Comparison of ENCODE assay signal across 12 mouse cellular contexts in the genomic region with DNA sequence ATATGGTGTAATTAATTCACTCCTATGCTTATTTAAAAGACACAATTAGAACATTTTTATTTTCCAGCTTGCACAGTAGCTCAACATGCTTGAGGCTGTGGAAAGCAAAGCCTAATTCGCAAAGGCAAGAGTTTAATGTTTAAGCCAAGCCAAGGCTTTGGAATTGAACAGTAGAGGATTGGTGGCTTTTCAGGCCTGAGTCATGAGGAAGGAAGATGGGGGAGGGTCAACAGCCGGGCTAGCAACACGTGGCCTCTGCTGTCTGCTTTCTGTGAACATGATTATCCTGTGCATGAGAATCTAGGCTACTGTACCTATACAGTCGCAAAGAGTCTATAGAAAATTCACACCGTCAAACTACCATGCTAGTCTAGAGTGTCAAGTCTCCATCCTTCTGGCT. TPM values are rescaled to one million over a fixed set of nuclear protein-coding genes. Genes with fewer than 3 reads are reported as not detected.
DNase-seq lines count a peak whose midpoint lies in the region; ATAC-seq and TF ChIP-seq lines count a peak whose summit lies in the region.
"Had no signal": no experiment of that assay in that cellular context is flagged by ENCODE, and none has a peak within 500 bp of the region (broad histone marks: within the 10 kb centered on the region; RNA-seq: fewer than 3 reads in every experiment).

No protein-coding gene starts in this region.

- TF ChIP-seq POLR2A in bone marrow macrophage, adult 2 months (IDR thresholded peaks at IDR 0.05; ENCODE audit: borderline replicate concordance, low read depth, low read length), result no peak

- intact Hi-C loops in left cerebral cortex, postnatal 4 days (cut with DNase I), result no loop called here

- no peak overlapping the region for H3K4me2 ChIP-seq in kidney, embryonic 15.5 days

- H3K9ac ChIP-seq in kidney, embryonic 15.5 days, result no peak overlapping the region

- H3K9me3 ChIP-seq in kidney, embryonic 15.5 days (replicated peaks), result no peaks in the 10 kb centered on the region
- no peaks in the 10 kb centered on the region for H3K9me3 ChIP-seq in megakaryocyte, embryonic 14.5 days
- H3K9me3 ChIP-seq: heart, embryonic 10.5 days had no signal

- no peak for DNase-seq in frontal cortex, adult 2 months (ENCODE audit: extremely low spot score in 1 of 2, low spot score in 1 of 2)
- no peak for DNase-seq in cerebellum, adult 9-11 months
- no peak for DNase-seq in left cerebral cortex, postnatal 4 days
- no peak for DNase-seq in left cerebral cortex, adult 8-10 months (ENCODE audit: low spot score in 2 of 2)
- DNase-seq: cerebellum, adult 9-10 months; layer of hippocampus, postnatal 36 days; lung, postnatal 36 days had no signal

- peak; percentile 41 for ATAC-seq in frontal cortex, adult (ENCODE audit: low TSS enrichment)
- peak; percentile 74; the same call in 1 of the 2 replicates for ATAC-seq in kidney, embryonic 15.5 days (replicated peaks; ENCODE audit: low FRiP score)

- H3K36me3 ChIP-seq in kidney, embryonic 15.5 days, result peaks cover 42% of the 10 kb centered on the region
- H3K36me3 ChIP-seq in megakaryocyte, embryonic 14.5 days (replicated peaks; ENCODE audit: low read length), result peaks cover 5% of the 10 kb centered on the region

- peak overlapping the region; percentile 51 for H3K27ac ChIP-seq in bone marrow macrophage, adult 2 months (ENCODE audit: insufficient read depth, low read depth, low read length)
- peak overlapping the region; percentile 43 for H3K27ac ChIP-seq in kidney, embryonic 15.5 days
- H3K27ac ChIP-seq: heart, embryonic 10.5 days had no signal

- peaks cover 41% of the 10 kb centered on the region for H3K4me1 ChIP-seq in bone marrow macrophage, adult 2 months (ENCODE audit: control insufficient read depth, insufficient read depth, low read length)
- peaks cover 34% of the 10 kb centered on the region for H3K4me1 ChIP-seq in kidney, embryonic 15.5 days
- peaks cover 33% of the 10 kb centered on the region for H3K4me1 ChIP-seq in megakaryocyte, embryonic 14.5 days
- H3K4me1 ChIP-seq: heart, embryonic 10.5 days had no signal

- no peak overlapping the region for H3K4me3 ChIP-seq in bone marrow macrophage, adult 2 months (ENCODE audit: insufficient read depth, low read length)
- no peak overlapping the region for H3K4me3 ChIP-seq in kidney, embryonic 15.5 days (replicated peaks)
- peak overlapping the region; percentile 64 for H3K4me3 ChIP-seq in megakaryocyte, embryonic 14.5 days (replicated peaks)
- H3K4me3 ChIP-seq: heart, embryonic 10.5 days had no signal

- H3K27me3 ChIP-seq in kidney, embryonic 15.5 days, result no peaks in the 10 kb centered on the region
- H3K27me3 ChIP-seq in megakaryocyte, embryonic 14.5 days (replicated peaks), result peaks cover 2% of the 10 kb centered on the region

- WGBS in kidney, embryonic 15.5 days, result 48% methylated on average over 5 of the region's 5 CpGs

- TF ChIP-seq CTCF in bone marrow macrophage, adult 2 months (IDR thresholded peaks at IDR 0.05; ENCODE audit: low read depth, low read length), result no peak

RNA-seq across cellular contexts. Expression of a gene that starts 9.9 kb away (rescaled TPM):
- polyA plus RNA-seq in frontal cortex, adult 2 months (2012; rRNA removed), result 8.3 and 9.1 TPM in 2 replicates
- polyA plus RNA-seq in bone marrow macrophage, adult 2 months (2012; ENCODE audit: insufficient read depth, insufficient read length, missing spikeins), result 25.9 and 26.5 TPM in 2 replicates
- polyA plus RNA-seq in kidney, embryonic 15.5 days (2015; fragmentation: Nextera tagmentation; extraction: Ambion mirVana), result 35.8 and 38.6 TPM in 2 replicates
- polyA plus RNA-seq in megakaryocyte, embryonic 14.5 days (2012; ENCODE audit: insufficient read depth, low replicate concordance), result 0.57 and 0.63 TPM in 2 replicates
- total RNA-seq in left cerebral cortex, postnatal 4 days (2021), result 10 to 100 TPM; 28.7 to 31.5 TPM
- 10 to 100 TPM; 25.1 to 30.5 (median 26.5) TPM for total RNA-seq in left cerebral cortex, adult 8-10 months (2022)
